In genomic region chr6:143656576-143656975, GRCm38 (mm10) we compare ENCODE assay signal across 20 mouse cellular contexts.
DNase-seq lines count a peak whose midpoint lies in the region; ATAC-seq lines count a peak whose summit lies in the region.
"Had no signal": no experiment of that assay in that cellular context is flagged by ENCODE, and none has a peak within 500 bp of the region (broad histone marks: within the 10 kb centered on the region; RNA-seq: fewer than 3 reads in every experiment).

No protein-coding gene starts in this region.

- peak; percentile 15 for DNase-seq in layer of hippocampus, adult 11-12 months (ENCODE audit: low spot score)
- DNase-seq in layer of hippocampus, postnatal 10 days (ENCODE audit: low spot score in 2 of 2) = no peak
- peak; percentile 28 for DNase-seq in right cerebral cortex, adult 18-20 months
- DNase-seq in right cerebral cortex, postnatal 14 days = no peak
- DNase-seq in layer of hippocampus, adult 9-11 months = peak; percentile 33
- DNase-seq in gastrocnemius, postnatal 14 days = no peak
- DNase-seq: cerebellum, adult 8-10 months; gastrocnemius, postnatal 10 days; kidney, adult 2 months; kidney, postnatal 10 days; liver, postnatal 0 days; lung, postnatal 10 days; midbrain, embryonic 14.5 days; thymus, postnatal 36 days had no signal

- intact Hi-C loops in gastrocnemius, postnatal 14 days (cut with DNase I; ENCODE audit: low total_unique reads) = no loop called here

- H3K27me3 ChIP-seq in stomach, embryonic 16.5 days (ENCODE audit: control insufficient read depth, insufficient read depth, low read length) = no peaks in the 10 kb centered on the region
- H3K27me3 ChIP-seq: neural tube, embryonic 15.5 days had no signal

- H3K9ac ChIP-seq in stomach, embryonic 16.5 days (ENCODE audit: low read length) = no peak overlapping the region
- H3K9ac ChIP-seq: liver, postnatal 0 days; neural tube, embryonic 15.5 days had no signal

- WGBS in stomach, embryonic 16.5 days = 40% methylated on average over 5 of the region's 5 CpGs

- H3K4me1 ChIP-seq in stomach, embryonic 16.5 days (ENCODE audit: control insufficient read depth, insufficient read depth, low read length) = no peaks in the 10 kb centered on the region
- H3K4me1 ChIP-seq: embryonic facial prominence, embryonic 10.5 days; hindbrain, embryonic 10.5 days; neural tube, embryonic 15.5 days had no signal

- no peaks in the 10 kb centered on the region for H3K36me3 ChIP-seq in stomach, embryonic 16.5 days (ENCODE audit: control insufficient read depth, insufficient read depth, low read length)
- H3K36me3 ChIP-seq: embryonic facial prominence, embryonic 10.5 days; hindbrain, embryonic 10.5 days; neural tube, embryonic 15.5 days had no signal

- ATAC-seq in stomach, embryonic 16.5 days (ENCODE audit: insufficient read depth, low FRiP score) = no peak
- ATAC-seq: liver, postnatal 0 days had no signal

- H3K27ac ChIP-seq in stomach, embryonic 16.5 days (ENCODE audit: low read length) = peak overlapping the region; percentile 38; the same call in 1 of the 2 replicates
- H3K27ac ChIP-seq: embryonic facial prominence, embryonic 10.5 days; hindbrain, embryonic 10.5 days; left cerebral cortex, adult 2 months; neural tube, embryonic 15.5 days had no signal

- peaks cover 9% of the 10 kb centered on the region for H3K9me3 ChIP-seq in stomach, embryonic 16.5 days (replicated peaks; ENCODE audit: control insufficient read depth, low read length)

- no peak overlapping the region for H3K4me2 ChIP-seq in stomach, embryonic 16.5 days (ENCODE audit: low read depth, low read length)
- H3K4me2 ChIP-seq: neural tube, embryonic 15.5 days had no signal

- no peak overlapping the region for H3K4me3 ChIP-seq in stomach, embryonic 16.5 days (replicated peaks; ENCODE audit: low read length)
- H3K4me3 ChIP-seq: embryonic facial prominence, embryonic 10.5 days; hindbrain, embryonic 10.5 days; left cerebral cortex, adult 2 months; myocyte; neural tube, embryonic 15.5 days had no signal

Comparison
In these comparisons a context has a peak if more than half of its experiments do, and no peak if none do; other contexts are left out.
1. DNase-seq: peak in layer of hippocampus, adult 11-12 months (single experiment), right cerebral cortex, adult 18-20 months (single experiment) and layer of hippocampus, adult 9-11 months (single experiment); none in layer of hippocampus, postnatal 10 days (0 of 2), right cerebral cortex, postnatal 14 days (single experiment) and gastrocnemius, postnatal 14 days (single experiment).